Mouse (Mus musculus): ENCODE data around the gene Gm17660. TPM values are rescaled to one million over a fixed set of nuclear protein-coding genes. Genes with fewer than 3 reads are reported as not detected.

Gm17660 gene
- polyA plus RNA-seq, 1 experiment = not detected

GRCm38 (mm10) chr5:104095416-104096077, 18.1 kb upstream of the Gm17660 start:
- Histone ChIP-seq H3K4me3 (ENCODE audit: insufficient read depth, low read length) (no peak overlapping the region), H3K4me1 (ENCODE audit: control insufficient read depth, insufficient read depth, low read length) (peaks cover 3% of the 10 kb centered on the region; the same call in 1 of the 2 replicates), H3K27ac (ENCODE audit: insufficient read depth, low read length) (peak overlapping the region; percentile 55; the same call in 1 of the 2 replicates)
- TF ChIP-seq POLR2A (IDR thresholded peaks at IDR 0.05; ENCODE audit: extremely low read depth, insufficient read depth, low read length) (no peak), CTCF (IDR thresholded peaks at IDR 0.05; ENCODE audit: extremely low read depth, insufficient read depth, low read length) (no peak)

- Histone ChIP-seq H3K4me1 (ENCODE audit: control insufficient read depth, insufficient read depth, low read length) (no peaks in the 10 kb centered on the region), H3K27ac (ENCODE audit: insufficient read depth, low read length) (no peak overlapping the region), H3K4me3 (ENCODE audit: insufficient read depth, low read length) (no peak overlapping the region)
- no peak for TF ChIP-seq POLR2A (IDR thresholded peaks at IDR 0.05; ENCODE audit: extremely low read depth, insufficient read depth, low read length)
- no peak for TF ChIP-seq CTCF (IDR thresholded peaks at IDR 0.05; ENCODE audit: extremely low read depth, insufficient read depth, low read length)
These were observed 12.3 kb upstream of the Gm17660 start for GRCm38 (mm10) chr5:104089751-104090150.

- H3K4me1 ChIP-seq (ENCODE audit: control insufficient read depth, insufficient read depth, low read length) = no peaks in the 10 kb centered on the region
- TF ChIP-seq POLR2A (IDR thresholded peaks at IDR 0.05; ENCODE audit: extremely low read depth, insufficient read depth, low read length) (no peak), CTCF (IDR thresholded peaks at IDR 0.05; ENCODE audit: extremely low read depth, insufficient read depth, low read length) (no peak)
- no peak overlapping the region for H3K27ac ChIP-seq (ENCODE audit: insufficient read depth, low read length)
- H3K4me3 ChIP-seq (ENCODE audit: insufficient read depth, low read length) = no peak overlapping the region
These were observed 8.0 kb upstream of the Gm17660 start for GRCm38 (mm10) chr5:104085366-104085765.

GRCm38 (mm10) chr5:104080736-104081135, 3.3 kb upstream of the Gm17660 start:
- no peak for TF ChIP-seq CTCF (IDR thresholded peaks at IDR 0.05; ENCODE audit: extremely low read depth, insufficient read depth, low read length)
- TF ChIP-seq POLR2A (IDR thresholded peaks at IDR 0.05; ENCODE audit: extremely low read depth, insufficient read depth, low read length) = no peak
- H3K4me3 ChIP-seq (ENCODE audit: insufficient read depth, low read length) = no peak overlapping the region
- H3K27ac ChIP-seq (ENCODE audit: insufficient read depth, low read length) = no peak overlapping the region
- no peaks in the 10 kb centered on the region; the same call in 1 of the 2 replicates for H3K4me1 ChIP-seq (ENCODE audit: control insufficient read depth, insufficient read depth, low read length)

GRCm38 (mm10) chr5:104076361-104076760, 1.0 kb downstream of the Gm17660 start:
- peaks cover 2% of the 10 kb centered on the region; the same call in 1 of the 2 replicates for H3K4me1 ChIP-seq (ENCODE audit: control insufficient read depth, insufficient read depth, low read length)
- no peak overlapping the region for H3K27ac ChIP-seq (ENCODE audit: insufficient read depth, low read length)
- TF ChIP-seq CTCF (IDR thresholded peaks at IDR 0.05; ENCODE audit: extremely low read depth, insufficient read depth, low read length) (no peak), POLR2A (IDR thresholded peaks at IDR 0.05; ENCODE audit: extremely low read depth, insufficient read depth, low read length) (no peak)
- H3K4me3 ChIP-seq (ENCODE audit: insufficient read depth, low read length) = no peak overlapping the region

GRCm38 (mm10) chr5:104074388-104074787, 3.0 kb downstream of the Gm17660 start:
- TF ChIP-seq POLR2A (IDR thresholded peaks at IDR 0.05; ENCODE audit: extremely low read depth, insufficient read depth, low read length) (no peak), CTCF (IDR thresholded peaks at IDR 0.05; ENCODE audit: extremely low read depth, insufficient read depth, low read length) (peak; percentile 75)
- peaks cover 2% of the 10 kb centered on the region; the same call in 1 of the 2 replicates for H3K4me1 ChIP-seq (ENCODE audit: control insufficient read depth, insufficient read depth, low read length)
- no peak overlapping the region for H3K4me3 ChIP-seq (ENCODE audit: insufficient read depth, low read length)
- H3K27ac ChIP-seq (ENCODE audit: insufficient read depth, low read length) = no peak overlapping the region

GRCm38 (mm10) chr5:104073602-104074001, 3.8 kb downstream of the Gm17660 start:
- no peak overlapping the region for H3K4me3 ChIP-seq (ENCODE audit: insufficient read depth, low read length)
- peaks cover 2% of the 10 kb centered on the region; the same call in 1 of the 2 replicates for H3K4me1 ChIP-seq (ENCODE audit: control insufficient read depth, insufficient read depth, low read length)
- H3K27ac ChIP-seq (ENCODE audit: insufficient read depth, low read length) = no peak overlapping the region
- TF ChIP-seq CTCF (IDR thresholded peaks at IDR 0.05; ENCODE audit: extremely low read depth, insufficient read depth, low read length) = no peak
- TF ChIP-seq POLR2A (IDR thresholded peaks at IDR 0.05; ENCODE audit: extremely low read depth, insufficient read depth, low read length) = no peak

- no peak overlapping the region for H3K4me3 ChIP-seq (ENCODE audit: insufficient read depth, low read length)
- H3K27ac ChIP-seq (ENCODE audit: insufficient read depth, low read length) = no peak overlapping the region
- peaks cover 2% of the 10 kb centered on the region; the same call in 1 of the 2 replicates for H3K4me1 ChIP-seq (ENCODE audit: control insufficient read depth, insufficient read depth, low read length)
- no peak for TF ChIP-seq CTCF (IDR thresholded peaks at IDR 0.05; ENCODE audit: extremely low read depth, insufficient read depth, low read length)
These were observed 5.0 kb downstream of the Gm17660 start for GRCm38 (mm10) chr5:104072272-104072886.

- Histone ChIP-seq H3K27ac (ENCODE audit: insufficient read depth, low read length) (no peak overlapping the region), H3K4me1 (ENCODE audit: control insufficient read depth, insufficient read depth, low read length) (peaks cover 2% of the 10 kb centered on the region; the same call in 1 of the 2 replicates), H3K4me3 (ENCODE audit: insufficient read depth, low read length) (no peak overlapping the region)
- TF ChIP-seq CTCF (IDR thresholded peaks at IDR 0.05; ENCODE audit: extremely low read depth, insufficient read depth, low read length) (no peak), POLR2A (IDR thresholded peaks at IDR 0.05; ENCODE audit: extremely low read depth, insufficient read depth, low read length) (no peak)
These were observed 6.4 kb downstream of the Gm17660 start for GRCm38 (mm10) chr5:104071048-104071447.

GRCm38 (mm10) chr5:104068751-104069150, 8.7 kb downstream of the Gm17660 start:
- no peak overlapping the region for H3K27ac ChIP-seq (ENCODE audit: insufficient read depth, low read length)
- peak; percentile 77 for TF ChIP-seq CTCF (IDR thresholded peaks at IDR 0.05; ENCODE audit: extremely low read depth, insufficient read depth, low read length)
- TF ChIP-seq POLR2A (IDR thresholded peaks at IDR 0.05; ENCODE audit: extremely low read depth, insufficient read depth, low read length) = no peak
- H3K4me1 ChIP-seq (ENCODE audit: control insufficient read depth, insufficient read depth, low read length) = peaks cover 2% of the 10 kb centered on the region; the same call in 1 of the 2 replicates
- H3K4me3 ChIP-seq (ENCODE audit: insufficient read depth, low read length) = no peak overlapping the region
